Mouse (Mus musculus) heart, adult 9 months (tissue): ENCODE measurements around the gene Irgm2.

Source experiments
- DNase-seq, 2 experiments: peaks; one replicate each; pipeline ENCODE4 v3.0.0; 2022; ENCODE audit warnings: low spot score in 2 of 2

The Irgm2 gene

DNA sequence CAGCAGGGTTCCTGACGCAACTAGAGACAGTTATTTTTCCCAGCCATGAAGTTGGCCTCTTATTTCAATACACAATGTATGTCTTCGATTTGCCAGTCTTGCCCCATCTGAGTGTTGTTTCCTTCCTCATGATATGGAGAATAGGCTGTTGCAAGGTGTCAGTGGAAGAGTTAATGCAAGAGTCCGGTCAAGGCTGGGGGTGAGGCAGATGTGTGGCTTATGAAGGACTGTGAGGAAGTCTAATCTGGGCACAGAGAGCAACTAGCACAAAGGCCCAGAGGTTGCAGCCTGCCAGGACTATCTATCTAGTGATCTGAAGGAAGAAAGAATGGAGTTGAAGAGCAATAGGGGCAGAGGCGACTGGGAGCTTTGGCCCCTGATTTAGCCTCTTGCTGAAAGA is 60.7 kb downstream of the Irgm2 start:
- DNase-seq: no peak

DNA sequence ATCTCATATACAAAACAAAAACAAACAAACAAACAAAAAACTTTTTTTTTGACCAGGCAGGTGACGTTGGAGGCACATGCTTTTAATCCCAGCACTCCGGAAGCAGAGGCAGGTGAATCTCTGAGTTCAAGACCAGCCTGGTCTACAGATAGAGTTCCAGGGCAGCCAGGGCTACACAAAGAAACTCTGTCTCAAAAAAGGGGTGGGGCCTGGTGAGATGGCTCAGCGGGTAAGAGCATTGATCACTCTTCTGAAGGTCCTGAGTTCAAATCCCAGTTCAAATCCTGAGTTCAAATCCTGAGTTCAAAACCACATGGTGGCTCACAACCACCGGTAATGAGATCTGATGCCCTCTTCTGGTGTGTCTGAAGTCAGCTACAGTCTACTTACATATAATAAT is 62.4 kb downstream of the Irgm2 start:
- DNase-seq: no peak

DNA sequence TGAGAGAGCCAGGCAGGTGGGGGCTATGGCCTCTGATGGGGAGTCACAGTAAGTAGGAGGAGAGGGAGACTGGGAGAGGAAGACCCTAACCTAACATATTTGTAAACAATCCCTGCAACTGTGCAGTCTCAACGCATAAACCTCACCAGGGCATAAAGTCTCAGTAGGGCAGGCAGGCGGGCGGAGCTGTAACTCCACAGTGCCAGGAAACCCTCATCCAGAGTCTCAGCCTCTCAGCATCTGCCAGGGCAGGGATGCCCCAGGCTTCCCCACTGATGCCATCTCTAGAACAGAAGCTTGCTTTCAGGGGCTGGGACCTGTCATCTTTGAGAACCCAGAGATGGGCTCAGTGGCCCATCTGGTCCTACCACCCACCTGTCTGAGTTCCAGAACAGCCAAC is 62.9 kb downstream of the Irgm2 start:
- no peak for DNase-seq

DNA sequence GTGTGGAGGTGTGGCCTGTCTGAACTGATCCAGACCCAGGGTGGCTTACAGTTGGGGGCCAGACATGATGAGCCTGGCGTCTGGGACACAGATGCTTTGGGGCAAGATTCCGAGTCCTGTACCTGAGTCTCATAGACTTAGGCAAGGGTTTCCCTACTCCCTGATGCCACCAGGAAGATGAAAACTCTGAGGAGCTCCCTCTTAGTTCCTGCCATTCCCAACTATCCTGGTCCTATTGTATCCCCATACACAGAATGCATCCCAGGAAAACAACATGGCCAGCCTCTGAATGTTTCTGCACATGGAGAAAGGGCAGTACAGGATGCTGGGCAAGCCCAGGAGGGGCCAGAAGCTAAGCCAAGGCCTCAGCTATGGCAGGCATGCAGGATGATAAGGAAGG is 64.1 kb downstream of the Irgm2 start:
- DNase-seq: no peak

DNA sequence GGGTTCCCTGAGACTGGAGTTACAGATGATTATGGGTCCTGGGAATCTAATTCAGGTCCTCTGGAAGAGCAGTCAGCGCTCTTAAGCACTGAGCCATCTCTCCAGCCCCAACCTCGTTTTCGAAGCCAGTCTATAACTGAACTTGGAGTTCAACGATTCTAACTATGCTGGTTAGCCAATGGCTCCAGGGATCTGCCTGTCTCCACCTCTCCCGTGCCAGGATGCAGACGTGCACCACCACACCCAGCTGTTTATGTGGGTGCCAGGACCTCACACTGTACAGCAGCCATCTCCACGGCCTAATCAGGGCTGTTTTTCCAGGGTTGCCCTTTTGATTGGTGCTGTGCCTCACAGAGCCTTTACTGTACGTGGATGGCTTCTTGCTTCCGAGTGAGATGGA is 65.1 kb downstream of the Irgm2 start:
- DNase-seq: no peak

DNA sequence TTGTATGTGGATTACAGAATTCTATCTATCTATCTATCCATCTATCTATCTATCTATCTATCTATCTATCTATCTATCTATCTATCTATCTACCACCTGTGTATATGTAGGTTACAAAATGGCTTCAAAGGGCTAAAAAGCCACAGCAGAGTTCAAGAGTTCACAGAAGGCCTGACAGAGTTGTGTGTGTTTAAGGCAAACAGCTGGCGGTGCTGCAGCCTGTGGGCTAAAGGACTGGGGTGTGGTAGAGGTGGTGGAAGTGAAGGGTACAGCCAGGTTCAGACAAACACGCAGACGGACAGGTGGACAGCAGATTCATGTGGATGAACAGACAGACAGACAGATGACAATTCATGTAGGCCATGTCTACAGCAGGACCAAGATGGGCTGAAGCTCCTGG is 68.9 kb downstream of the Irgm2 start:
- no peak for DNase-seq
